Mouse (Mus musculus) adrenal gland, postnatal 25 days (tissue): ENCODE data around the gene Gnai3. TPM values are rescaled to one million over a fixed set of nuclear protein-coding genes. Genes with fewer than 3 reads are reported as not detected.
A peak's percentile ranks its signal among the peaks of the same experiment; 100 is the strongest.

Experiments
- DNase-seq: peaks from one replicate; pipeline ENCODE4 v3.0.0; 2021; ENCODE audit warnings: mixed read lengths
- total RNA-seq: library from RNA; stranded (reverse); gene quantifications from 2 replicates; pipeline ENCODE4 v1.2.3, GENCODE M21; 2021

Gnai3 gene
- total RNA-seq, 1 experiment from 2014 or later: 143 TPM

DNA sequence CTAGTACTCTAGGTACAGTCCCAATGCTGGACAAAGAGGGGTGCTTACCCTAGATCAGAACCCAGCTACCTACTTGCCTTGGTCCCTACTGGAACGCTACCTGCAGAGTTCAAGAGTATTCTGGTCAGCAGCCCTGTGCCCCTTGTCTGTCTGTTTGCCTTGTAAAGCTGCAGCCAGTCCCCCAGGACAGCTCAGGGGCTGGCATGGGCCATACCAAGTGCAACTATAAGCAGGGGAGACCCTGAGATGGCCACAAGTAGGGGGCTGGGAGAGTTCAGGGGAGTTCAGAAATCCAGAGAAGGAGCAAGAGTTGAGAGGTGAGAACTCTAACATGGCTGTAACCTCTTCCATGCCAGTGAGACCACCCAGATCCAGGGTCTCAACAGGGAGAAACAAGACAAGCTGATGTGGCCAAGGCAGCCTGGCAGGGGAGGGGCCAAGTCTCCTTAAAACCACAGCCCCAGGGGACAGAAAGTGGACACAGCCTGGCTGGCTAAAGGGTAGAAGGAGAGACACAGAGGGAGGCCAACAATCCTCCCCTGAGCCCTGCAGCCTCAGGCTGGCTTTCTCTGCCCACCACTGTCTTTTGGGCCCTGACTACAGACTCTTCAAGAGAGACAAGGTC is 63.6 kb downstream of the Gnai3 start:
- no peak for DNase-seq

DNA sequence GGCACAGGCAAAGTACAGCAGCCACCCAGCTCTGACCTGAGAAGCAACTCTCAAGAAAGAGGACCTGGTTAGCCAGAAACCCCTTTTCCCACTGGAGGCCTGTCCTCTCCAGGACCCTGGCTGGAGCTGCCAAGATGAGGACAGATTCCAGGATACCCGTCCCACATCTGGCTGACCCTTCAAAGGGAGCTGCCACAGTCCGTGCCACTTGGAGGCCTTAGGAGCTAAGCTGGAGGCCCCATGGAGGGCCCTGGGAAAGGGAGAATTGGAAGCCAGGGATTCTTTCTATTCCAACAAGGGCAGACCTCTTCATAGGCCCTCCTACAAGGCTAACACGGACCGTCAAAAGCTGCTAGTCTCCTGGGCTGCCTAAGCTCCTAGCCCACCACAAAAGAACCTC is 64.3 kb downstream of the Gnai3 start:
- no peak for DNase-seq

DNA sequence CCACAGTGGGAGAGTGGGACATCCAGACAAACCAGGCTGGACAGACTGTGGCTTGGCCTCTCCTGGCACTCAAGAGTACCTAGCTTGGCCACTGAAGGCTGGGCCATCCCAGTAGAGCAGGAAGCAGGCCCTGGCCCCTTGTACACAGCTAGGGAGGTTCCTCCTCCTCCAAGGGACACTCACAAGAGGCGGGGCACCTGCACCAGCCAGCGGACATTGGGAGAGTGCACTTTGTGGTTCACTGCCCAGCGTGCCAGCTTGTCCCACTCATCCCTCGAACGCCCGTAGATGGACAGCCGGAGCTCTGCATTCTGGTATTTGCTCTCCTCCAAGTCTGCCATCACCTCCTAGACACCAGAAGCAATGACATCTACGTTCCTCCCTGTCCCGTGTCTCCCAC is 69.1 kb downstream of the Gnai3 start:
- DNase-seq: no peak

DNA sequence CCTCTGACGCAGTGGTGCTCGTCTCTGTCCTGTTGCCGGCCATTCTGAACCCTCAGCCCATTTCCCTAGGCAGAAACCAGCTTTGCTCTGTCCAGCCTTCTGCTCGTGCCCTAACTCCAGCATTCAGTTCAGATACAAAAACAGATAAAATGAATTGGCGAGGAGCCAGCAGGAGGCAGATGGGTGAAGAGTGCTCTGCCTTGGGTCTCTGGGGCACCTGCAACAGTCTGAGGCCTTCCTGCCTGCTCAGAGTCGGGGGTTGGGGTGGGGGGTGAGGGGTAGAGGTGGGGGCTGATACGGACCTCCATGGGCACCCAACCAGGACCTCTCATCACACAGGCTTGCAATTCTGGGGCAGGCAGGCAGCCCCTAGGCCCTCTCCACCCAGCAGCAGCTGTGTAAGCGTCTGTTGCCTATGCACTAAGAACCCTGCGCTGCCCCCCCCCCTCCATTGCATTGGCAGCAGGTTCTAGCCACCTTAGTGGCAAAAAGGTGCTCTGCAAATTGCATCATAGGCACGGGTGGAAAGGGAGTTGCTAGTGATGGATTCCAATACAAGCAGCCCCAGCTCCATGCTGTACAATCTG is 72.9 kb downstream of the Gnai3 start:
- DNase-seq: no peak

DNA sequence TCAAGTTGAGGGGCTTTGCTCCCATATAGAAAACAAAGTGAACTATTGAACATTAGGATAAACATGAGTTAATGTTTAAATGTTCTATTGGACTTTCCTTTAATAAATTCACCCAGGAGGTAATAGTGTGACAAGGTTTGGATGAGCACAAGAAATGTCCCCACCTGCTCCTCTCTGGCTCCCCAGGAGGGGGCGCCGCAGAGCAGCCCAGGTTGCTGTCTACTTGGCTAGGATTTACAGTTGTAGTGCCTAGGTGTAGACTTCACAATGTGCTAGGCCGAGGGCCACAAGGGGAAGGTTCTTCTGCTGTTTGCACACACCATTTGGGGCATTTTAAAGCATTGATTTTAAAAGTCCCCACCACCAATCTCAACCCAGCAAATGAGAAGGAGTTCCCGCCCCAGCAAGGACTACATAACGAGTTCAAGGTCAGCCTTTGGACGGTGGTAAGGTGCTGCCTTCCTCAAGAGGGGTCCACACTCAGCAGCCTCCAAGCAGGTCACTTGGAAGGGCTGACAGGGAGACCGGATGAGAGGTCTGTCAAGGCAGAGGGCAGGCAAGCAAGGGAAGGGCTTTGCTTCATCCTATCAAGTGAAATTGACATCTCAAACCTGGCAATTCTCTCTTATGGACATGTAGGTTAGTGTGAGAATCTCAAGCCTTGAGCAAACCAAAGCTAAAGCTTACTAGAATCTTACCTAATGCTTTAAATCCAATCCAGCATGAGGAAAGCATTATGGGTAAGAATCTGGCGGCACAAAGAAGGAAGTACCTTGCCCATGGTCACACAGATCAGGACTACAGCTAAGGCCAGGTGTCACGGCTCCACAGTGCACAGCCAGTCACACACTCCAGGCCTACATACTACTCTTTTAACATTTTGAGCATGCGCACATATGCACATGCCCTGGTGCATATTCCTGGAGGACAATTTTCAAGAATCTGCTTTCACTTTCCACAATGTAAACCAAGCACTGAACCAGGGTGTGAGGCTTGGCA is 75.4 kb downstream of the Gnai3 start:
- peak; percentile 81 for DNase-seq

DNA sequence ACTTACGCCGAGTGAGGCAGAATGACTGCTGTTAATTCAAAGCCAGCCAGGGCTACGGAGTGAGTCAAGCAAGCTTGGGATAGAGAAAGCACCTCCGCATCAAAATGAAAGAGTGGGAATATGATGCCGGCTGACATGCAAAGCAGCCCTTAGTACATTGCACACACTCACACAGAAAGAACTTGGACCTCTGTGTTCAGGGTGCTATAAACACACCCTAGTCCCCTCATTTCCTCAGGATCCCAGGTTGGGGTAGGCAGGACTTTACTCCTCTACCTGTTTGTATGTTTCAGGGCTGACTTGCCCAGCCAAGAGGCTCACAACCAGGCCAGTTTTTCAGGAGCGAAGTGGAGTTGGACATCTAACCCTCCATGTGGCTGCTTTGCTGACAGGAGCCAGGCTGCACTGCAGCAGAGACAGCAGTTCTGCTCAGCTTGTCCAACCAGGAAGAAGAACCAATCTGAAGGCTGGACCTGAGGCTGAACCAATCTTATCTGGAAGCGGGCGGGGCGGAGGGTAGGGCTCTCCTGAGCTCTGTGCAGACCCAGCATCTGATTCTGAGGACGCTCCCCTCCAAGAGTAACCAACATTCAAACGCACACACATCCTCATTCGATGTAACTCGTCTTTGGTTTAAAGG is 76.6 kb downstream of the Gnai3 start:
- DNase-seq: no peak

DNA sequence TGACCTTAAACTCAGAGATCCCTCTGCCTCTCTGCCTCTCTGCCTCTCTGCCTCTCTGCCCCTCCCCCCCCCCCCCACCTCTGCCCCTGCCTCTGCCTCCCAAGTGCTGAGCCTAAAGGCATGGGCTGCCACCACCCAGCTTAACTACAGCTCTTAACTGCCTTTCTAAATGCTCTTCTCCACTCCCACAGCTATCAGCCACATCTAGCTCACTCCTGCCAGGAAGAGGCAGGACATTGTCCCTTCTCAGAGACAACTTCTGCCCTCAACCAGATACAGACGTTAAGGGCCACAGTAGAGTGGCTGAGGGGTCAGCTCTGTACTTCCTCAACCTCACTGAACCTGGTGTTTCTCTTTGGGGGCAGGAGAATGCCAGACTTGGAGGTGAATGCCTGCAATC is 77.1 kb downstream of the Gnai3 start:
- DNase-seq: no peak

DNA sequence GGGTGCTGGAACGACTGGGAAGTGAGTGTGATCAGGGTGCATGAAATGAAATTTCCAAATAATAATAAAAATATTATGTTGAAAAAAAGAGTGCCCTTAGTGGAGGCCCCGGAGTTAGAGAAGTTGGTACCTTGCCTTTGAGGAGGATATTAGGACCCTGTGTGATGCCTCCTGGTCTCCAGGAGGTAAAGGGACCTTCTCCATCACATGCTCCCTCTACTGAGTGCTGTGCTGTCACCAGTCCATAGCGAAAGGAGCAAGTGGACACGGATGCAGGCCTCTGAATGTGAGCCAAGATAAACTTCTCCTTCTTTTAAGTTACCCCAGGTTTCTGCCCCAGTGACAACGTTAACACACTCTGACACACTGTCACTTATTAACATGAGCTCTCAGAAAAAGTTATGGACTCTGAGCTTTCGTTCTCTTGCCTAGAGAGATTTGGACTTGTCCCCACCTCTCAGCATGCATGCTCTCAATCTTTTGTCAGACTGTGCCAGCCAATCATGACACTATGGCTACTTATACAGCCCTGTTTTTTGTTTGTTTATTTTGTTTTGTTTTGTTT is 78.5 kb downstream of the Gnai3 start:
- no peak for DNase-seq

DNA sequence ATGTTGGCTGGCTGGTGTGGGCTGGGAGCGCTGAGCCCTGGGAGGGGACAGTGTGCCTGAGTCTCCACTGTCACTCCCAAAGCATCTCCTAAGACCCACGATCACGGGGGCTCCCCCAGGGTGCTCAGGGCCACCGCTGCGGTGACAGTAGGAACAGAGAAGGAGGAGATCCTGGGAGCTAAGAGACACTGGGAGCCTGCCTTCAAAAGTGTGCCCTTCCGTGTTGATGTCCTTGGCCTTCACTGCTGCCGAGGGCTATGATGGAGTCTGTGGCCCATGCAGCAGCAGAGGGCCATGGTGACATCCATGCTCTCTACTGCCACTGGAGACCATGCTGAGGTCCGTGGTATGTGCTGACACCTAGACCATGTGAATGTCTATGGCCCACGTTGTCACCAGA is 80.4 kb downstream of the Gnai3 start:
- DNase-seq: no peak

DNA sequence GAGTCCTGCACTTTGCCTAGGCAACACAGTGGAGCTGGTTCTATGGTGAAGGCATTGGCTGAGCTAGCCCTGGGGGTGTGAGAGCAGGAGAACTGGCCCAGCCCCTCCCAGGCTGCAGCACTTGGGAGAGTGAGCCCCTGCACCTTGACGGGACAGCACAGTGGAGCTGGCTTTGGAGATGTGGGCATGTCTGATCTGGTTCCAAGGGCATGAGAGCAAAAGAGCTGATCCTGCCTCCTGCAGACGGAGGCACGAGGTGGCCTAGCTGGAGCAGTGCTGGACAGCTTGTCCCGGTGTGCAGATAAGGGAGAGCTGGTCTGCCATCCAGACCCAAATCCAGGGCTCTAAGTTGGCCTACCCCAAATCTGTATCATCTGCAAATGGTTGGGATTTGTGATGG is 81.3 kb downstream of the Gnai3 start:
- no peak for DNase-seq

DNA sequence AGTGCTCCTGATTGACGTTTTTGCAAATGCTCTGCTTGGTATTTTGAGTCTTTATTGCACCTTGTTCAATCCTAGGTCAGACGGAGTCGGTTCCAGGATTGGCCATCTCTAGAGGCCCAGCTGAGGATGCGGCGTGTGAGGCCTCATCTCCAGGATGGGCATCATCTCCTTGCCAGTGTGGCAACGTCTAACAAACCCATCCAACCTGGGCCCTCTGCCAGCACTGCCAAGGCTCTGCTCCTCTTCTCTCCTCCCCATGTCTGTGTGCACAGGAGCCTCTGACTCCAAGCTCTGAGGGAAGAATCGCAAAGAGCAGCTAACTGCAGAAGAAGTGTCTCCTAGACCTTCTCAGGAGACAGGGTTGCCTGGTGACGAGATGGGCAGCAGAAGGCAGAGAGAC is 83.3 kb downstream of the Gnai3 start:
- DNase-seq: peak; percentile 49

DNA sequence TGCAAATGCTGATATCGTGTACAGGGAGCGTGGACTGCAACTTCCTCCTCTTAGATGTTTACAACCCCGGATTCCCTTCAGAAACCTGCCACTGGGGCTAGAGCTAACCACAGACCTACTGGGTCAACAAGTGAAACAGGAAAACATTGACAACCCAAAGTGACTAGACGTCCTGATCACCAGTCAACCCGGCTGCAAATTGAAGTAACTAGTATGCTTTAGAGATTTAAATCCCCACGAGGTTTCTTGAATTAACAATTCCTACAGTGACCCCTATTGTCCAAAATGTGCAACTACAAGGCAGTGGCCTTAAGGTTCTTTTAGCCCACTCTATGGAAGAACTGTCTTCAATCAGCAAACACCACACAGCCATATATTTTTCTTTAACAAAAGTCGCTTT is 84.5 kb downstream of the Gnai3 start:
- no peak for DNase-seq

Other genes starting within 250 kb of the Gnai3 start
- gene Gstm7, start 214.3 kb downstream of the Gnai3 start, total RNA-seq: 152 and 157 TPM in 2 replicates
- gene Gstm6, start 202.4 kb downstream of the Gnai3 start, total RNA-seq: 5.9 and 7.1 TPM in 2 replicates
- gene Gstm3, start 176.9 kb downstream of the Gnai3 start, total RNA-seq: not detected in 2 replicates
- 131 and 136 TPM in 2 replicates for gene Gstm2, start 159.7 kb downstream of the Gnai3 start, total RNA-seq
- 277 and 344 TPM in 2 replicates for gene Gstm1, start 128.2 kb downstream of the Gnai3 start, total RNA-seq
- 13.2 and 17.1 TPM in 2 replicates for gene Gstm4, start 101.3 kb downstream of the Gnai3 start, total RNA-seq
- 178 and 283 TPM in 2 replicates for gene Ampd2, start 59.5 kb downstream of the Gnai3 start, total RNA-seq
- 13.2 and 13.4 TPM in 2 replicates for gene Gnat2, start 53.4 kb downstream of the Gnai3 start, total RNA-seq
- gene Gpr61, start 8.7 kb upstream of the Gnai3 start, total RNA-seq: 0.49 TPM in 1 of 2 replicates, not detected in the other
- gene Amigo1, start 40.2 kb upstream of the Gnai3 start, total RNA-seq: 21.0 and 24.7 TPM in 2 replicates
- gene Cyb561d1, start 55.1 kb upstream of the Gnai3 start, total RNA-seq: 8.7 and 12.1 TPM in 2 replicates
- gene Atxn7l2, start 64.8 kb upstream of the Gnai3 start, total RNA-seq: 12.8 and 15.1 TPM in 2 replicates
- 0.15 and 0.38 TPM in 2 replicates for gene Sypl2, start 80.5 kb upstream of the Gnai3 start, total RNA-seq
- gene Psma5, start 110.8 kb upstream of the Gnai3 start, total RNA-seq: 74.3 and 95.5 TPM in 2 replicates
- 27.7 and 28.6 TPM in 2 replicates for gene Sort1, start 137.9 kb upstream of the Gnai3 start, total RNA-seq
- gene Mybphl, start 218.8 kb upstream of the Gnai3 start, total RNA-seq: not detected in 2 replicates
- 2.5 and 3.7 TPM in 2 replicates for gene Psrc1, start 237.7 kb upstream of the Gnai3 start, total RNA-seq